Mouse (Mus musculus) ES-E14 (cell line): ENCODE data around the gene Cdkn1a.

ENCODE experiments used
- CHD2 ChIP-seq: IDR thresholded peaks from 2 replicates; pipeline ENCODE4 v1.6.1; 2014; ENCODE audit warnings: mild to moderate bottlenecking, low read depth, low read length, inconsistent platforms
- HCFC1 ChIP-seq: IDR thresholded peaks from 2 replicates; pipeline ENCODE4 v1.6.1; 2012; ENCODE audit warnings: low read length, inconsistent platforms, borderline replicate concordance; ENCODE audit not compliant: insufficient read depth
- ZC3H11A ChIP-seq: IDR thresholded peaks from 2 replicates; pipeline ENCODE4 v1.6.1; 2012; ENCODE audit warnings: low read depth, mild to moderate bottlenecking, inconsistent platforms, low read length, borderline replicate concordance
- ZNF384 ChIP-seq: IDR thresholded peaks from 2 replicates; pipeline ENCODE4 v1.6.1; 2012; ENCODE audit warnings: low read depth, low read length, inconsistent platforms

GRCm38 (mm10) chr17:29095201-29095733, 4.5 kb downstream of the Cdkn1a start:
- TF ChIP-seq HCFC1 (peak; percentile 52; the same call in 1 of the 2 replicates), CHD2 (no peak), ZC3H11A (peak; percentile 69; the same call in 1 of the 2 replicates), ZNF384 (no peak)
